Mouse (Mus musculus): ENCODE data around the gene Dnajb12.

Dnajb12 gene

GRCm38 (mm10) chr10:59896911-59897331 lies 17.6 kb downstream of the Dnajb12 start:
- DNase-seq (ENCODE audit: low read depth, low spot score) = peak; percentile 38

DNA sequence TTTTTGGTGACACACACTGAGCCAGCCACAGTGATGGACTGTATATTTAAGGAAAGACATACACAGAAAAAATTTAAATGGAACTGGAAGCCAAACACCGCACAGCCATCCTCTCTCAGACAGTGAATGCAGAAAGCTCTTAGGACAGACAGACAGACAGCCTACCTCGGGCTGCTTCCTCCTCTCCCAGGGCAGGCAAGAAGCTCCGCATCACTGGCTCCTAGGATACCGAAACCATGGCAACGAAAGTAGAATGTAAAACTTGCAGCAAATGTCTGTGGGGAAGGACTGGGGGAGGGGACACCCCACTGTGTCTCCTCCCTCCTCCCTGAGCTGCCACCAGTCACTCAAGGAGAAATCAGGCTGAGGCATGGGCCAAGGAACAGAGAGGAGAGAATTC lies 18.2 kb downstream of the Dnajb12 start:
- DNase-seq (ENCODE audit: low read depth, low spot score) = peak; percentile 80

DNA sequence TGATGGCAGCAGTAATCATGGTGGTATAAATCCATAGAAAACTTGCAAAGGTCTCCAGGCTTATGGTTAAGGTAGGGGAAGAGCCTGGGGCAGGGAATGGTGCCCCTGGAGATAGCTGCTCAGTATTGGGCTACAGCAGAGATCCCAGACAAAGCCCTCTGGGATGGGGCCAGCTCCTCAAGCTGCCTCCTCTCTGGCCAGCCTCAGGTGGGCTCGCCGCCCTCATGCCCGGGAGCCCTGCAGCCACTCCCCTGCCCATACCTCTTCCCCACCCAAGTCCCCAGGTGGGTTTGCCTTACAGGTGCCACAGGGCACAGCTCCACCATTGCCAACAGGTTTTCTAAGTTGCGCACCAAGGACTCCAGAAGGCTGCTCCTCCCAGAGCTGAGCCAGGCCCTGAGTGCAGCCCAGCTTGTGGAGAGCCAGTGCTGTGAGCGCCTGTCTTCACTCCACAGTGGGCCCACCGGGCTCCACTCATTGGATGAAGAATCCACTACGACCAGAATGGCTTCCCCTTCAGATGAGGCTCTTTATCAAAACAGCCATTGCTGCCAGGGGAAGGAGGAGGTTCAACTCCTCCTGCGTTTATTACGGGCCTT lies 18.9 kb downstream of the Dnajb12 start:
- DNase-seq (ENCODE audit: low read depth, low spot score) = no peak

- no peak for DNase-seq (ENCODE audit: low read depth, low spot score)
These were observed 19.6 kb downstream of the Dnajb12 start for GRCm38 (mm10) chr10:59898935-59899334.

DNA sequence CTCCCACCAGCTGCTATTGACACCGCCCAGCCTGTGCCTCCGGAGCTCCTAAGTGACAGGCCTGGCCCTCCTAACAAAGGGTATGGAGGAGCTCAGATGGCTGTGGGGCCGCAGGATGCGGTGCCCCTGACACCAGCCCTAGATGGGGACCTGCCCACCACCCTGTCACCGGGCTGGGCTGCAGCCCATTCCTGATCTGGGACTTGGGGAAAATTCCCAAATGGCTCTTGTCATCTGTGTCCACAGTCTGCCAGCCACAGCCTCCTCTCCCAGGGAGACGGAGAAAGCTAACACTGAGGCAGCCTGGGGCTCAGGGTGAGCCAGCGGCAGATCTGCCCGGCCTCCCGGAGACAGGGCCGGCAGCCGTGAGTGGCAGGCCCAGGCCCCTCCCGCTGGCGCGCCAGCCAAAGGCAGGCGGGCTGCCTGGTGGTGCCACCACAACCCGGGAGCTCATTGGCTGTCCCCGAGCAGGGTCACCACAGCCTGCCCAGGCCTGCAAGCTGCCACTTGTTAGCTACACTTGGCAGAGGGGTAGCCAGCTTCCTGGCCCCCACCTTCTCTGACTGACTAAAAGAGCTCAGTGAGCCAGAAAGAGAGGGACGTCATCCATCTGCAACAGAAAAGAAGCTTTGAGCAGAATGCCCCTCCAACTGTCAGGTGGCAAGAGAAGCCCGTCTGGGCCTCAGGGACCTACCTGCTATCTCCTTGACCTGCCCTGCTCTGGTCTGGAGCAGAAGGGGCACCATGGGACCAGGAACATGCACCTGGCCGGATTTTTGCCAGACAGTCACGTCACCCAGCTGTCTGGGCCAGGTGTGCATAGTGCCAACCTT lies 20.2 kb downstream of the Dnajb12 start:
- DNase-seq (ENCODE audit: low read depth, low spot score) = peak; percentile 79

DNA sequence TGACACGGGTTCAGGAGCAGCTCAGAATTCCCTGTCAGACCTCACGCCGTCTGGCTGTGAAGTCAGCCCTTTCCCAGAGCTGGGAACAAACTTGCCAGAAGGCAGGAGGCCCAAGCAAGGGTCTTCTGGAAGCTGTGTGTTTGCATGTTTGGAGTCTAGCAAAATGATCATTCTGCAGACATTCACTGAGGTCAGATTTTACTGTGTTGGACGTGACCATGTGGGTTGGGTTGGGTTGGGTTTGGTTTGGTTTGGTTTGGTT lies 20.7 kb downstream of the Dnajb12 start:
- no peak for DNase-seq (ENCODE audit: low read depth, low spot score)

DNA sequence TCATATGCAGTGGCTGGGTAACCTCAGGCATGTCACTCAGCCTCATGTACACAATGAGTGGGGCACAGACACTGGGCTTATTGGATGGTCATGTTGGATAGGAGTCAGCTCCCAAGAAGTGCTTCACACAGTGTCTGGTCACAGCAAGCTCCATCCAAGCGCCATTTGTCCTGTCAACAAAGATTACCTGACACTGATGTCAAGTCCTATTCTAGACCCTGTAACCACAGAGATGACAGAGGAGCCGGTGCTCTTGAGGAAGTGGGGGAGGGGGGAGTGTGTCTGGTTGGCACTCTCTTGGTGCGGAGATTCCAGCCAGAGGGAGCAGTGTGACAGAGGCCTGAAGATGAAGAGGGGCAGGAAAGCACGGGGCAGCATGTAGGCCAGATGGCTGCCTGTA lies 21.6 kb downstream of the Dnajb12 start:
- no peak for DNase-seq (ENCODE audit: low read depth, low spot score)

DNA sequence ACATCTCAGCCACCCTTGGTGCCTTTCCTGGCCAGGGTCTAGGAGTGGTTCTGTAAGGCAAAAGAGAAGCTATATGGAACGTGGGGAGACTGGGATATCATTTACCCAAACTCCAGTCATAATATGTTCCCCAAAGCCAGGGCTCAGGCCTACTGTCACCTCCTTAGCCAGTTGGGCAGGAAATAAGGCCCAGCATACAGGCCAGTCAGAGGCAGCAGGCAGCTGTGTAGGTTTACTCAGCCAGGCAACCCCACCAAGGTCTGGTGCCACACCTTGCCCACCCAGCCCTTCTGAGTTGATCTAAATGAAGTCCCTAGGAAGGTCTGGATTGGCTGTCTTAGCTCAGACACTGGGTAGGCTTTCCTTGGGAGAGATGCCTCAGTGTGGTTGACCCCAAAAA lies 22.1 kb downstream of the Dnajb12 start:
- no peak for DNase-seq (ENCODE audit: low read depth, low spot score)

- DNase-seq (ENCODE audit: low read depth, low spot score) = peak; percentile 58
These were observed 22.7 kb downstream of the Dnajb12 start for GRCm38 (mm10) chr10:59901986-59902605.

GRCm38 (mm10) chr10:59902606-59902990 lies 23.2 kb downstream of the Dnajb12 start:
- no peak for DNase-seq (ENCODE audit: low read depth, low spot score)

DNA sequence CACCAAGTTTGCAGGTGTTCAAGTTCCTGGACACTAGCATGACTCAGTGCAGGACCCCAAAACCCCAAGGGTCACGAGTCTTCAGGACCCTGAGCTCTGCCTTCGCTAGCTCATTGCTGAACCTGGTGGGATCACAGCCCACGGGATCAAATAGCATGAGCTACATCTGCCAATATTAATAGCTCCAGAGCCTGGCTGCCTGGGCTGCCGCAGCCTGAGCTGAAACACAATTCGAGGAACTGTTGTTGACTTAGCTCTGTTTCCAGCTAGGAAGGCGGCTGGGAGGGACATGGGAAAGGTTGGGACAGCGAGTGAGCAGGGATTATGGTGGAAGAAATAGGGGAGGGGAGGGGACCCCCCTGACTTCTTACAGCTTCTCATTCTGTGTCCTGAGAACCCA lies 23.8 kb downstream of the Dnajb12 start:
- no peak for DNase-seq (ENCODE audit: low read depth, low spot score)

DNA sequence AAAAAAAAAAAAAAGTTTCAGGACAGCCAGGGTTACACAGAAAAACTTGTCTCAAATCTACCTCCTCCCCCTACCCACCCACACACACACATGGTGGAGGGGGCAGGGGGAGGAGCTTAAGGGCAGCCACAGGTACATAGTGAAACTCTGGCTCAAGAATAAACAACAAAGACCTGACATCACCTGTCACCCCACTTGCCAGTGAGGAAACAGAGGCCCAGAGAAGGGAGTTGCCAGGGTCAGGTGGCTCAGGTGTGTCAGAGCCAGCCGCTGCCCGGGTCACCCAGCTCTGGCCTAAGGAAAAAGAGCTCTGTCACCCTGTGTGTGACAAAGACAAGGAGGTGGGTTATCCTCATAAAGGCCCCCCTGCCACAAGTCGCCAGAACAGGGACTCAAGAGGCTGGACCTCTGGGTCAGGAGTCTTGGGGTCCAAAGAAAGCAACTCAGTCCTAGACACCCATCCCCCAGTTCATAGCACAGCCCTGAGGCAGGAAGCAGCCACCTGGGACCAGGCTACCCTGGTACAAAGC lies 27.8 kb downstream of the Dnajb12 start:
- no peak for DNase-seq (ENCODE audit: low read depth, low spot score)

DNA sequence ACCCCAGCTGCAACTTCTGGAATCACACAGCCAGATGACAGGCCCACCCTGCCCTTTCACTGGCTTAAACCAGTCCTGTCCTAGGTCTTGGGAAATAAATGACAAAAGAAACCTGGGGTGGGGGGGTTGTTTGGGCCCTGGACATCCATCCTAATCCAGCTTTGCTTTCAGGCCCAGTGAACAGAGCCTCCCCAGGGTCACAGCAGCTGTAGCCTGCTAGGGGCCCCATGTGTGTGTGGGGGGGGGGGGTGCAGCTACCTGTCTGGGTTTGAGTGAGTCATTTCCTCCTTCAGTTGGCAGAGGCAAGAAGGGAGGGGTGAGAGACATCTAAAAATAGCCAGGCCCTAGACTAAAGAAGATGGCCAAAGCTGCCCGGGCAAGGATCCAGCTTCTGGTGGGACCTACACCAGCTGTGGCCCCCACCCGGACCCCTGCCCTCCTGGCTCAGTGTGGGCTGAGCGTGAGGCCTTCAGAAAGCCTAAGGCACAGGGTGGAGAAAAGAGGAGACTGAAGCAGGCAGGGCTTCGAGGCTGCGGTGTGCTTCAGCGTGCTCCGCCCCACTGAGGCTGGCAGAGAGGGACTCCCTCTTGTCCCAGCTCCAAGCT lies 28.4 kb downstream of the Dnajb12 start:
- DNase-seq (ENCODE audit: low read depth, low spot score) = peak; percentile 62

GRCm38 (mm10) chr10:59908776-59909315 lies 29.5 kb downstream of the Dnajb12 start:
- DNase-seq (ENCODE audit: low read depth, low spot score) = no peak

DNA sequence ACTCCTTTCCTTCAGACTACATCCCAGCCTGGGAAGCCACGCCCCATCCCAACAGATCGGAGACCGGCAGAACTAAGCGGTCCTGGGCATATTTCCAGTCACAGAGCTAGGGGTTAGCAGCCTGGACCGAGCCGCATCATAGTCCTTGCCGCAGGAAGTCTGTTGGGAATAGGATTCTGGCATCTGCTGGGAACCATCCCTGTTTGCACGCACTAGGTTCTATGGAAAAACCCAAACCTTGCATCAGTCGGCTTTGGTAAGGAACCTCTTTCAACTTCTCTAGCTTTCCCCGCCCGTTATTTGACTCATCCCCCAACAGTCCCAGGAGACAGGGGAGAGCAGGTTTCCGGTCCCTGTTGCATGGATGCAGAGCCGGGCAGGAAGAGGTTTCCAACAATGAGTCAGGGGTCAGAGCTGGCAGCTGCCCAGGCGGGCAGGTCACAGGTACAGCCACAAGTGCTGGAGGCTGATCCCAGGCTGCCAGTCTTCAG lies 30.0 kb downstream of the Dnajb12 start:
- peak; percentile 58 for DNase-seq (ENCODE audit: low read depth, low spot score)

- DNase-seq (ENCODE audit: low read depth, low spot score) = no peak
These were observed 31.7 kb downstream of the Dnajb12 start for GRCm38 (mm10) chr10:59911091-59911490.

DNA sequence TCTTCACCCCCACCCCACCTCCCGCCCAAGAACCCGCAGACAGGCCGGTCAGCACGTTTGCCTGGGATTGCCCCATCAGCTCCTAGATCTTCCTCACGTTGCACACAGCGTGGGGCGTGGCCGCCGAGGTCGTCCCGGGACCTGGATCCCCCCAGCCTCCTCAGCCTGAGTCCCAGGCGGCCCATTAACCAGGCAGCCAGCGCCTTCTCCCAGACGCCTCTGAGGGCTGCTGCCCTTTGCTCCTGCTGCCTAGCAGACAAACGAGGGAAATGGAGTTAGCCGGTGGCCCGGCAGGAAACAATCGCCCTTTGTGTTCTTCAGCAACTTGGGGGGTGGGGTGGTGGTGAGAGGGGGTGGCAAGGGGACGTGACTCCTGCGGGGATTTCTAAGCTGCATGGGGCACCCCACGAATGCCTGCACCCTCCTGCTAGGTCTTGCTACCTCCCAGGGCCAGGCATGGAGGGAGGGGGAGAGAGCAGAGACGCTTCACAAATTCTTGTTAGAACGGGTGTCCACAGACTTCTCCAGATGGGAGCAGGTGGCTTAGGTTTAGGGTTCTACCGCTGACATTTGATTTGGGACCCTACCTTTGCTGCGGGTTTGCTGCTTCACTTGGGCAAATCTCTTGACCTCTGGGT lies 32.3 kb downstream of the Dnajb12 start:
- peak; percentile 53 for DNase-seq (ENCODE audit: low read depth, low spot score)

DNA sequence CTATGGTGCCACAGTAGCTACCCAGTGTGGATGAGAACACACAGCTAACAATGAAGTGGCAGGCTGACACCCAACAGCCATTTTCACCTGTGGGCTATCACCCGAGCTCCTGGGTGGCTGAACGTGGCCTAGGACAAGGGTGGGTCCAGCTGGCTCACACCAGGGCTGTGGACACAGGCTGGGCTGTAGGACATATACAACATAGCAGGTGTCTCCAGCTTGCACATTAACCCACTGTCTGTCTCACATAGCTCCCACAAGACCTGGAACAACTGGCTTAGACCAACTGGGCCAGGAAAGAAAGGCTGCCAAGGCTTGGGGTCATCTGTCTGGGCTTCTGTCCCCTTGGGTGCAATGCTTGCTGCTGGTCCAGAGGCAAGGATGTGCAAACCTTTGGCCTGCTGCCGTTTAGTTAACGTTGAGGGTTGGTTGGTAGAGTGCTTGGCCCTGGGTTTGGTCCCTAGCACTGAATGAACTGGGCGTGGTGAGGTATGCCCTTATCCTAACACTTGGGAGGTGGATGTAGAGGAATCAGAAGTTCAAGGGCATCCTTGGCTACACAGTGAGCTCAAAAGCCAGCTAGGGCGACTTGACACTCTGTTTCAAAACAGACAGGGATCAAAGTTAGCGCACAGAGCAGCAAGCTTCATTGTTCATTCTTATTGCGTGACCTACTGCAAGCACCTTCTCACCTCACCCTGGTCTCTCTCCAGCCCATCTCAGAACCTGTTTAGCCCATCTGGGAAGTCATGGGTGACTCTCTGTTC lies 36.0 kb downstream of the Dnajb12 start:
- peak; percentile 46 for DNase-seq (ENCODE audit: low read depth, low spot score)

DNA sequence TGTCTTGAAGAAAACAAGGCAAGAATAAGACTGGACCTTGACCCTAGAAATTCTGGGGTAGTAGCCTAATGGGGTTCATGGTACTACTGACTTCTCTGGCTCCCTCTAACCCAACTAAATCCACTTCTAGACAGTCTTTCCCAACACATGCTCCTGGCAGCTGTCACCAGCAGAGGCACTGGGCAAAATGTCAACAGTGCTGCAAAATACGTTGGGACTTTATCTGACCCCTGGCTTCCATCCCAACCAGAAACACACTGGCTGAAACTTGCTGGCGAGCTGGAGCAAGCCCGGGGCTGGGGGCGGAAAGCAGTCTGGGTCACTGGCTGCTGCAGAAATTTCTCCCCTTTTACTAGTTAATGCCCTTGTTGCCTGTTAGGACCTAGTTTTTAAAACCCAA lies 36.8 kb downstream of the Dnajb12 start:
- DNase-seq (ENCODE audit: low read depth, low spot score) = no peak

DNA sequence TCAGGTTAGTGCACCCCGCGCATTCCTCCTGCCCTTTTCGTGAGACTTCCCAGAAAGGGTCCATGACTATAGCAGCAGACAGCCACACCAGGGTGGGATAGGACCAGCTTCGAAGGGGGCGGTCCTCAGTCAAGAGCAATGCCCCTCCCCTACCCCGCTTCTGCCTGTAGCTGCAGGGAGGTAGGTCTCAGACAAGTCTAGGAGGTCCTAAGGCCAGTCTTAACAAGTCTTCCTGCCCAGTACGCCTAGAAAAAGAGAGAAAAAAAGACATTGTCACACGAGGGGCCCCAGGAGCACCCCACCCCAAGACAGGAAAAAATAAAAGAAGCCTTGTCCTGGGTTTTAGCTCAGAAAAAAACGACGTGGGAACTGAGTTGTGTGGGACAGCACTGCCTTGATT lies 37.3 kb downstream of the Dnajb12 start:
- peak; percentile 89 for DNase-seq (ENCODE audit: low read depth, low spot score)

DNA sequence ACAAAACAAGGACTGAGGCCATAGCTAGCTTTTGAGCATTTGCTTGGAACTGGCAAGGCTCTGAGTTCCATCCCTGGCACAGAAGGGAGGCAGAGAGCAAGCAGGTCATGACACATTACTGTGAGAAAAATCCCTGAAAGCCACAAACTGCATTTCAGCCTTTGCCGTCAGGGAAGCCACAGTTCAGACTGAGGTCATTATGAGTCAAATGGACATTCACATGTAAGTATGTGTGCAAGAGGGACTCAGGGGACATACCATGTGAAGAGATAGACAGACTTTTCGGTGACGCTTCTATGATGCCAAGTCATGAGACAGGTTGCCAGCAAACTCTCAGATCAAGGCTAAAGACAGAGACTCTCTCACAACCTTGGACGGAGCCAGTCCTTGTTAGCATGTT lies 38.8 kb downstream of the Dnajb12 start:
- no peak for DNase-seq (ENCODE audit: low read depth, low spot score)
